Mouse (Mus musculus) bone marrow macrophage, adult 2 months (primary cell): Measurements from ENCODE around the gene Mark4. TPM values are rescaled to one million over a fixed set of nuclear protein-coding genes. Genes with fewer than 3 reads are reported as not detected.
A peak's percentile ranks its signal among the peaks of the same experiment; 100 is the strongest.

Source experiments
- H3K27ac ChIP-seq: 2 replicates; pipeline ENCODE4 v1.5.1; 2012; ENCODE audit warnings: low read depth, low read length; ENCODE audit not compliant: insufficient read depth
- H3K4me1 ChIP-seq: 2 replicates; pipeline ENCODE4 v1.6.1; 2012; ENCODE audit warnings: low read length; ENCODE audit not compliant: control insufficient read depth, insufficient read depth
- H3K4me3 ChIP-seq: 2 replicates; pipeline ENCODE4 v1.5.1; 2012; ENCODE audit warnings: mild to moderate bottlenecking, low read length, moderate library complexity; ENCODE audit not compliant: insufficient read depth
- CTCF ChIP-seq: IDR thresholded peaks from 2 replicates; pipeline ENCODE4 v1.5.1; 2012; ENCODE audit warnings: low read depth, mild to moderate bottlenecking, low read length, moderate library complexity
- POLR2A ChIP-seq: IDR thresholded peaks from 2 replicates; pipeline ENCODE4 v1.6.1; 2012; ENCODE audit warnings: mild to moderate bottlenecking, low read depth, low read length, borderline replicate concordance
- polyA plus RNA-seq: library from polyadenylated mRNA; stranded (reverse); fragments of >200 nt; gene quantifications from 2 replicates; pipeline ENCODE4 v1.2.4, GENCODE M21; 2012; ENCODE audit not compliant: missing spikeins, insufficient read depth, insufficient read length

Mark4 gene
- 21.3 and 21.4 TPM in 2 replicates for polyA plus RNA-seq

- H3K27ac ChIP-seq, result peak within 1 kb of the TSS; percentile 24; the same call in 1 of the 2 replicates
- H3K4me1 ChIP-seq, result peaks cover 15% of the 10 kb centered on the region
- TF ChIP-seq CTCF (no peak), POLR2A (0 out of 2 replicates have a peak, but pooled peaks have one; percentile 46)
- peak within 1 kb of the TSS; percentile 87 for H3K4me3 ChIP-seq
Measured at GRCm38 (mm10) chr7:19458591-19459111, at the start of gene Mark4. TSS of gene Mark4 (minus strand) at chr7:19458821.

DNA sequence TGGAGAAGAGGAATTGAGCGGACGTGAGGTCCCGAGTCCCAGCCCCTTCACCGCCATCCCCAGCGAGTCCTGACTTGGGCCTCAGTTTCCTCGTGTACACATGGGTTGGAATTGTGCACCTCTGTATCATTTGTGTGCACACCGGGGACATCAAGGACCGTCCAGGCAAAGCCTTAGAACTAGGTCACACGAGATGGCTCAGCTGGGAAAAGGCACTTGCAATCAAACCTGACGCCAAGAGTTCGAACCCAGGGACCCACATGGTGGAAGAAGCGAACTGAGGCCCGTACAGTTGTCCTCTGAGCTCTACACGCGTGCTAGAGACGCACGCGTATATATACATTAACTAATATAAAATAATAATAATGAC, 49.0 kb upstream of the Mark4 start:
- TF ChIP-seq CTCF (no peak), POLR2A (no peak)
- peak overlapping the region; percentile 91 for H3K27ac ChIP-seq
- peaks cover 6% of the 10 kb centered on the region for H3K4me1 ChIP-seq
- H3K4me3 ChIP-seq, result peak overlapping the region; percentile 75

- Histone ChIP-seq H3K27ac (peak overlapping the region; percentile 91), H3K4me1 (peaks cover 10% of the 10 kb centered on the region)
Measured at GRCm38 (mm10) chr7:19506969-19507611, 48.5 kb upstream of the Mark4 start.

DNA sequence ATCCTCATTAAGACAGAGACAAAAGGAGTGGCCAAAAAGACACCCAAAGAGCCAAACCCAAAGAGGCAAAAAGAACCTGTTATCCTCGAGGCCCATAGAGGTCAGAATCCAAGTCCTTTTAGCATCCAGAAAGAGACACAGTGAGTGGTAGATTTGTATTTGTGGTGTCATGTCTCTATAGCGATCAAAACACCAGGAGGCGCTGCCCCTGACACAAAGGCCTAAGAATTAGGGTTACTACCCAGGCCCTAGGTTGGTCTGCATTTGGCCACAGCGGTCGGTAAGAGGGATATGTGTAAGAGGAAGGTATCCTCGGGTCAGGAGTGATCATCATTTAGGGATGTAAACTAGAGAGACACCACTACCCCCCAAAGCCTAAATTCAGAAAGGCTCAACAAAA, 47.7 kb upstream of the Mark4 start:
- no peak overlapping the region for H3K27ac ChIP-seq
- no peak for TF ChIP-seq POLR2A
- TF ChIP-seq CTCF, result no peak
- peak overlapping the region; percentile 75; the same call in 1 of the 2 replicates for H3K4me3 ChIP-seq
- peaks cover 18% of the 10 kb centered on the region for H3K4me1 ChIP-seq

More at GRCm38 (mm10) chr7:19506969-19507611, 48.5 kb upstream of the Mark4 start:
- peak overlapping the region; percentile 75 for H3K4me3 ChIP-seq
- TF ChIP-seq CTCF (no peak), POLR2A (no peak)

DNA sequence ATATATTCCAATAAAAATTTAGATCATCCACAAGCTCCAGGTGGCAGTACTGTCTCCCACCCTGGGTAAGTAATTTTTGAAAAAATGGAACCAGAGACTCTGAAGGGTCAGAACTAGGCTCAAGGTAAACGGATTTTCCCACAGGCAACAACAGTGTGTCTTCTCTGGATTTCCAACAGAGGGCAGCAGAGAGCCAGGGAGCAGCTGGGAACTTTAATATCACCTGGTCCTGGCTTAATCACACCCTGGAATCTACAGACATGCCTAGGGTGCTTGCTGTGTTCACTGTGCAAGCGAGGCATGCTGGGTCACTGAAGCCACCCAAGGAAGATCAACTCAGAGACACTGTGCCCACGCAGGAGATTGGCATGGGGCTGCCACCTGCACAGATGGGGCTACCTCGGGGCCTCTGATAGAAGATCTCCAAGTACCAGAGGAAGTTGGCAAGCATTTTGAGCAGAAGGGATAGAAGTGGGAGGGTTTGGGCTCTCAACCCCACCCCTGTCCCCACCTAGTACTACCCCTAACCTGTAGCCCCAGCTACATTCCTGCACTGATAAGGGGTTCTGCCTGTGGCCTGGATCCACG, 45.0 kb upstream of the Mark4 start:
- TF ChIP-seq CTCF, result peak; percentile 62
- no peak for TF ChIP-seq POLR2A

GRCm38 (mm10) chr7:19501658-19502057, 43.0 kb upstream of the Mark4 start:
- peaks cover 31% of the 10 kb centered on the region for H3K4me1 ChIP-seq
- peak overlapping the region; percentile 99 for H3K27ac ChIP-seq
- TF ChIP-seq CTCF (no peak), POLR2A (no peak)
- H3K4me3 ChIP-seq, result no peak overlapping the region

More for the DNA sequence above, 45.0 kb upstream of the Mark4 start:
- H3K4me1 ChIP-seq, result peaks cover 28% of the 10 kb centered on the region
- H3K4me3 ChIP-seq, result no peak overlapping the region
- H3K27ac ChIP-seq, result no peak overlapping the region

DNA sequence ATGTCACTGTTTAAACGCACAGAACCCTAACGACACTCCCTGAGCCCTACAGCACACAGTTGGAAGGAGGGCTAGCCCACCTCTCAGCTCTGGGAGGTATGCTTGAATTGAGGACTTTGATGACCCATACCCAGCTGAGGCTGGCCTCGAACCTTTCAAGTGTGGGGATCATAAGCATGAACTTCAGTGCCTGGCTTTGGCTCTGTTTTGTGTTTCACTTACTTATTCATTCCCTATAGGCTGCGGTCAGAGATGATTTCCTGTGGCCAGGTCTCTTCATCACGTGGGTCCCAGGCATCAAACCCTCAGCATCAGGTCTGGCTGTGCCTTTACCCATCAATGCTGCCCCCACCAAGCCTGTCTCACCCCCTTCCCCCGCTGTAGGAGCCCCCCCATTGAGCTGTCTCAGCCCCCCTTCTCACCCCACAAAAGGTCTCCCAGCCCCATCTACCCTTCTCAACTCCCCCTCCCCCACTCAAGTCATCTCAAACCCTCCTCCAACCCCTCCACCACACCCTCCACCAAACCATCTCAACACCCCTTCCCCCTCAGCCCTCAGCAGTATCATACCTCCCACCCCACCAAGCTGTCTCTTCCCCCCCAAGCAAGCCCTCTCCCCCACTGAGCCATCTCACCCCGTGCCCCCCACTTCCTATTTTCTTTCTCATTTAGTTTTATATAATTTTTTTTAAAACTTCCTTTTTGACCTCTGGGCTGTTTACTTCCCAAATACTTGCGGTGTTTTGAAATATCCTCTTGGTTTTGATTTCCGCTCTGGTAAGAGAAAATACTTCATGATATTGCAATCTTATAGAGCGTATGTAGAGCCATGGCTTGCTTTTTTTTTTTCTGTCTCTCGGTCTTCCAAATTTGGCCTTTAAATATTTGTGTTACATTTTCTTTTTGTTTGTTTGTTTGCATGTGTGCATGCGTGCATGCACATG, 42.1 kb upstream of the Mark4 start:
- TF ChIP-seq CTCF (no peak), POLR2A (no peak)
- H3K4me3 ChIP-seq, result peak overlapping the region; percentile 21; the same call in 1 of the 2 replicates
- H3K4me1 ChIP-seq, result peaks cover 38% of the 10 kb centered on the region
- H3K27ac ChIP-seq, result peak overlapping the region; percentile 99

DNA sequence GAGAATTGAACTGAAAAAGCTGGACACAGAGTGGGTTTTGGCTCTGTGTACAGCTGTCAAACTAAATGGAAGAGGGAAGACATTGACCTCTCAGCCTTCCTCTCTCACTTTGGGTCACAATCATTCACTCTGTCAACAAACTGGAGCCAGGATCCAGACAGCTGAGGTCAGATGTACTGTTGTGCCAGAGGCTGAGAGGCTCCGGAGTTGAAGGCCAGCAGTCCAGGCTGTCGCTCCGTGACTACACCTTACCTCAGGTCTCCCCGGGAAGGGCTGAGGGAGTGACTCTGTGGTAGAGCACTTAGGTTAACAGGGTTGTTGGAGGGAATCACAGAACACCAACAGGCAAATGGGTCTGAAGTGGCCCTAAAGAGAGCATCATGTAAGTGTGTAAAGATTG, 39.7 kb upstream of the Mark4 start:
- TF ChIP-seq POLR2A, result no peak
- no peak for TF ChIP-seq CTCF
- Histone ChIP-seq H3K4me1 (peaks cover 39% of the 10 kb centered on the region), H3K4me3 (no peak overlapping the region), H3K27ac (no peak overlapping the region)

DNA sequence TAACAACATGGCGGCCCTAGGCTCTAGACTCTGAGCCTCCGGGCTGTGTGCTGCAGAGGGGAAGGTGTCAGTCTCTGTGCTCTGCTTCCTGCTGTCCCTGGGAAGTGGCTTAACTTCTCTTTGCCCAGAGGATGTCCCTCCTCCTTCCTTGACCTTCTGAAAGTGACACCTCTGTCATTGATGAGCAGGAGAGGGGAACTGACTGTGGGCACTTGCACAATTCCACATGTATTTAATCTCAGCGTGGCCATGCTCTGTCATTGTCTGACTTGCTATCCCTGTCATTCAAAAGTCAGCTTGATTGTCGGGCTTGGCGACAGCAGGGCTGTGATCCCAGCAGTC, 37.6 kb upstream of the Mark4 start:
- TF ChIP-seq POLR2A (no peak), CTCF (no peak)
- Histone ChIP-seq H3K27ac (0 out of 2 replicates have a peak overlapping the region, but pooled peaks have one; percentile 36), H3K4me3 (no peak overlapping the region), H3K4me1 (peaks cover 22% of the 10 kb centered on the region)
